Mouse (Mus musculus) forebrain, embryonic 15.5 days (tissue): ENCODE results near the gene Chrna1. TPM values are rescaled to one million over a fixed set of nuclear protein-coding genes. Genes with fewer than 3 reads are reported as not detected.
"Not testable (repeated sequence)": the region's sequence is repeated elsewhere in the genome, so short reads cannot be mapped to it uniquely, and the experiment has no call there.

Experiments
- ATAC-seq: fragments of 200-750 bp; cut with Nextera tagmentation; replicated peaks from 2 replicates; pipeline ENCODE4 v1.8.0; 2017; ENCODE audit warnings: mild to moderate bottlenecking, moderate TSS enrichment, moderate library complexity
- H3K27ac ChIP-seq: fragments of 300-500 bp; sonication (generic); replicated peaks from 2 replicates; pipeline ENCODE4 v1.5.1; 2015; ENCODE audit warnings: mild to moderate bottlenecking, inconsistent platforms
- H3K27me3 ChIP-seq: fragments of 300-500 bp; sonication (generic); 2 replicates; pipeline ENCODE4 v1.6.1; 2015; ENCODE audit warnings: inconsistent platforms
- H3K36me3 ChIP-seq: fragments of 300-500 bp; sonication (generic); 2 replicates; pipeline ENCODE4 v1.6.1; 2015; ENCODE audit warnings: mild to moderate bottlenecking, inconsistent platforms
- H3K4me1 ChIP-seq: fragments of 300-500 bp; sonication (generic); 2 replicates; pipeline ENCODE4 v1.6.1; 2015; ENCODE audit warnings: inconsistent platforms
- H3K4me2 ChIP-seq: fragments of 300-500 bp; sonication (generic); replicated peaks from 2 replicates; pipeline ENCODE4 v1.6.1; 2015; ENCODE audit warnings: mild to moderate bottlenecking, inconsistent platforms
- H3K4me3 ChIP-seq: fragments of 300-500 bp; sonication (generic); 2 replicates; pipeline ENCODE4 v1.5.1; 2015; ENCODE audit warnings: mild to moderate bottlenecking, inconsistent platforms
- H3K9ac ChIP-seq: fragments of 300-500 bp; sonication (generic); replicated peaks from 2 replicates; pipeline ENCODE4 v1.6.1; 2015; ENCODE audit warnings: mild to moderate bottlenecking, inconsistent platforms
- H3K9me3 ChIP-seq: fragments of 300-500 bp; sonication (generic); 2 replicates; pipeline ENCODE4 v1.6.1; 2016; ENCODE audit warnings: inconsistent platforms
- WGBS: fragments of 180-500 bp; shearing (Covaris S2); methylation state at CpG from one replicate; pipeline ENCODE4 v1.1.7; 2015; ENCODE audit warnings: mixed read lengths; 5-methylcytosine and 5-hydroxymethylcytosine counted together
- polyA plus RNA-seq: library from polyadenylated mRNA; unstranded; fragments of >200 nt; fragmentation: Nextera tagmentation; extraction: Ambion mirVana; gene quantifications from 2 replicates; pipeline ENCODE4 v1.2.1, GENCODE M21; 2015

Gene Chrna1
- polyA plus RNA-seq, 1 experiment from 2014 or later: 0.11 TPM

- Histone ChIP-seq H3K4me1 (peaks cover 16% of the 10 kb centered on the region), H3K4me2 (no peak overlapping the region), H3K36me3 (no peaks in the 10 kb centered on the region), H3K27ac (no peak overlapping the region), H3K9me3 (no peaks in the 10 kb centered on the region), H3K4me3 (no peak overlapping the region), H3K9ac (no peak overlapping the region), H3K27me3 (0 out of 2 replicates have a peak, but pooled peaks cover 3% of the 10 kb centered on the region)
- no peak for ATAC-seq
- WGBS: 93% methylated on average over 9 of the region's 9 CpGs
Measured at GRCm38 (mm10) chr2:73571304-73571703, 8.8 kb downstream of the Chrna1 start.

- WGBS: 26% methylated on average over 8 of the region's 8 CpGs
Measured at GRCm38 (mm10) chr2:73566989-73567605, 13.0 kb downstream of the Chrna1 start.

GRCm38 (mm10) chr2:73566162-73566561 lies 14.0 kb downstream of the Chrna1 start:
- H3K9me3 ChIP-seq: no peaks in the 10 kb centered on the region
- peaks cover 9% of the 10 kb centered on the region; the same call in 1 of the 2 replicates for H3K4me1 ChIP-seq
- 11% methylated on average over 7 of the region's 7 CpGs for WGBS
- H3K4me2 ChIP-seq: no peak overlapping the region
- no peak overlapping the region for H3K27ac ChIP-seq
- H3K9ac ChIP-seq: no peak overlapping the region
- no peak overlapping the region for H3K4me3 ChIP-seq
- H3K27me3 ChIP-seq: 0 out of 2 replicates have a peak, but pooled peaks cover 3% of the 10 kb centered on the region
- ATAC-seq: no peak
- H3K36me3 ChIP-seq: no peaks in the 10 kb centered on the region

More at GRCm38 (mm10) chr2:73566989-73567605, 13.0 kb downstream of the Chrna1 start:
- H3K27ac ChIP-seq: no peak overlapping the region
- no peaks in the 10 kb centered on the region for H3K36me3 ChIP-seq
- peak; percentile 66 for ATAC-seq
- H3K4me1 ChIP-seq: peaks cover 5% of the 10 kb centered on the region
- no peak overlapping the region for H3K9ac ChIP-seq
- H3K9me3 ChIP-seq: no peaks in the 10 kb centered on the region
- H3K4me3 ChIP-seq: no peak overlapping the region
- no peak overlapping the region for H3K4me2 ChIP-seq
- H3K27me3 ChIP-seq: 0 out of 2 replicates have a peak, but pooled peaks cover 3% of the 10 kb centered on the region

- H3K9ac ChIP-seq: no peak overlapping the region
- H3K4me1 ChIP-seq: peaks cover 9% of the 10 kb centered on the region; the same call in 1 of the 2 replicates
- no peak overlapping the region for H3K4me2 ChIP-seq
- H3K9me3 ChIP-seq: no peaks in the 10 kb centered on the region
- ATAC-seq: no peak
- H3K4me3 ChIP-seq: no peak overlapping the region
- WGBS: 83% methylated on average over 7 of the region's 7 CpGs
- 0 out of 2 replicates have a peak, but pooled peaks cover 3% of the 10 kb centered on the region for H3K27me3 ChIP-seq
- H3K36me3 ChIP-seq: no peaks in the 10 kb centered on the region
- H3K27ac ChIP-seq: no peak overlapping the region
Measured at GRCm38 (mm10) chr2:73563690-73564089, 16.4 kb downstream of the Chrna1 start.

- Histone ChIP-seq H3K9ac (no peak overlapping the region), H3K27ac (no peak overlapping the region), H3K4me2 (no peak overlapping the region), H3K36me3 (no peaks in the 10 kb centered on the region), H3K27me3 (no peaks in the 10 kb centered on the region), H3K9me3 (no peaks in the 10 kb centered on the region), H3K4me1 (peaks cover 9% of the 10 kb centered on the region; the same call in 1 of the 2 replicates), H3K4me3 (no peak overlapping the region)
- no peak for ATAC-seq
- WGBS: 94% methylated on average over 9 of the region's 9 CpGs
Measured at GRCm38 (mm10) chr2:73562656-73563055, 17.5 kb downstream of the Chrna1 start.

GRCm38 (mm10) chr2:73561665-73562063 lies 18.5 kb downstream of the Chrna1 start:
- Histone ChIP-seq H3K27me3 (no peaks in the 10 kb centered on the region), H3K27ac (no peak overlapping the region), H3K4me3 (peak overlapping the region; percentile 39), H3K4me1 (peaks cover 9% of the 10 kb centered on the region; the same call in 1 of the 2 replicates), H3K9me3 (no peaks in the 10 kb centered on the region), H3K9ac (0 out of 2 replicates have a peak overlapping the region, but pooled peaks have one; percentile 23), H3K36me3 (no peaks in the 10 kb centered on the region), H3K4me2 (peak overlapping the region; percentile 64)
- 2% methylated on average over 8 of the region's 8 CpGs for WGBS
- peak; percentile 69 for ATAC-seq

GRCm38 (mm10) chr2:73560899-73561664 lies 19.1 kb downstream of the Chrna1 start:
- H3K9ac ChIP-seq: peak overlapping the region; percentile 42
- H3K9me3 ChIP-seq: no peaks in the 10 kb centered on the region
- peak overlapping the region; percentile 39 for H3K4me3 ChIP-seq
- H3K4me2 ChIP-seq: peak overlapping the region; percentile 64
- ATAC-seq: peak; percentile 65
- H3K36me3 ChIP-seq: no peaks in the 10 kb centered on the region
- no peaks in the 10 kb centered on the region for H3K27me3 ChIP-seq
- H3K4me1 ChIP-seq: peaks cover 9% of the 10 kb centered on the region; the same call in 1 of the 2 replicates
- WGBS: under 1% methylated on average over 23 of the region's 23 CpGs
- H3K27ac ChIP-seq: no peak overlapping the region

GRCm38 (mm10) chr2:73560445-73560844 lies 19.7 kb downstream of the Chrna1 start:
- H3K4me3 ChIP-seq: peak overlapping the region; percentile 39
- no peaks in the 10 kb centered on the region for H3K9me3 ChIP-seq
- WGBS: 39% methylated on average over 7 of the region's 7 CpGs
- H3K27ac ChIP-seq: no peak overlapping the region
- H3K36me3 ChIP-seq: no peaks in the 10 kb centered on the region
- ATAC-seq: no peak
- H3K27me3 ChIP-seq: no peaks in the 10 kb centered on the region
- H3K9ac ChIP-seq: no peak overlapping the region
- peaks cover 9% of the 10 kb centered on the region; the same call in 1 of the 2 replicates for H3K4me1 ChIP-seq
- peak overlapping the region; percentile 64 for H3K4me2 ChIP-seq

GRCm38 (mm10) chr2:73557956-73558355 lies 22.2 kb downstream of the Chrna1 start:
- H3K9me3 ChIP-seq: no peaks in the 10 kb centered on the region

GRCm38 (mm10) chr2:73557061-73557460 lies 23.1 kb downstream of the Chrna1 start:
- 94% methylated on average over 3 of the region's 3 CpGs for WGBS
- not testable (repeated sequence) for H3K9ac ChIP-seq, H3K27ac ChIP-seq, H3K4me2 ChIP-seq, H3K36me3 ChIP-seq, ATAC-seq, H3K27me3 ChIP-seq, H3K9me3 ChIP-seq, H3K4me3 ChIP-seq, H3K4me1 ChIP-seq

More at GRCm38 (mm10) chr2:73557956-73558355, 22.2 kb downstream of the Chrna1 start:
- no peak overlapping the region for H3K27ac ChIP-seq
- no peaks in the 10 kb centered on the region for H3K27me3 ChIP-seq
- H3K4me2 ChIP-seq: no peak overlapping the region
- no peak for ATAC-seq
- H3K4me3 ChIP-seq: no peak overlapping the region
- no peak overlapping the region for H3K9ac ChIP-seq
- H3K36me3 ChIP-seq: no peaks in the 10 kb centered on the region
- peaks cover 9% of the 10 kb centered on the region; the same call in 1 of the 2 replicates for H3K4me1 ChIP-seq
- 88% methylated on average over 8 of the region's 8 CpGs for WGBS

- Histone ChIP-seq H3K4me2 (no peak overlapping the region), H3K9ac (no peak overlapping the region), H3K36me3 (no peaks in the 10 kb centered on the region), H3K4me3 (no peak overlapping the region), H3K27me3 (no peaks in the 10 kb centered on the region), H3K4me1 (no peaks in the 10 kb centered on the region), H3K9me3 (no peaks in the 10 kb centered on the region), H3K27ac (no peak overlapping the region)
- no peak for ATAC-seq
- WGBS: 57% methylated on average over 3 of the region's 3 CpGs
Measured at GRCm38 (mm10) chr2:73554389-73554788, 25.7 kb downstream of the Chrna1 start.

- Histone ChIP-seq H3K4me2 (no peak overlapping the region), H3K36me3 (no peaks in the 10 kb centered on the region), H3K9me3 (no peaks in the 10 kb centered on the region), H3K9ac (no peak overlapping the region), H3K4me1 (no peaks in the 10 kb centered on the region), H3K4me3 (no peak overlapping the region), H3K27ac (no peak overlapping the region), H3K27me3 (no peaks in the 10 kb centered on the region)
- no peak for ATAC-seq
- WGBS: 72% methylated on average over 3 of the region's 3 CpGs
Measured at GRCm38 (mm10) chr2:73552926-73553325, 27.2 kb downstream of the Chrna1 start.
